In genomic region chr4:132309140-132309848, GRCm38 (mm10) we compare ENCODE assay signal across 8 mouse cellular contexts. TPM values are rescaled to one million over a fixed set of nuclear protein-coding genes. Genes with fewer than 3 reads are reported as not detected.
DNase-seq lines count a peak whose midpoint lies in the region; ATAC-seq and TF ChIP-seq lines count a peak whose summit lies in the region.

No protein-coding gene starts in this region.

- H3K36me3 ChIP-seq in erythroblast, embryonic 14.5 days (ENCODE audit: control insufficient read depth) = peaks cover 44% of the 10 kb centered on the region
- H3K36me3 ChIP-seq in intestine, embryonic 15.5 days = peaks cover 21% of the 10 kb centered on the region
- H3K36me3 ChIP-seq in midbrain, embryonic 13.5 days = peaks cover 47% of the 10 kb centered on the region

- no peak for DNase-seq in layer of hippocampus, adult 2 months (ENCODE audit: low spot score in 2 of 2)
- DNase-seq in layer of hippocampus, adult 9-10 months (ENCODE audit: low spot score) = no peak
- DNase-seq in MN1 (ENCODE audit: low spot score) = peak; percentile 43
- no peak for DNase-seq in embryo, embryonic 9.5 days (ENCODE audit: extremely low spot score)

- no peak for TF ChIP-seq CTCF in layer of hippocampus, adult 2 months (conservative IDR thresholded peaks at IDR 0.05)

- H3K27ac ChIP-seq in layer of hippocampus, adult 2 months = peak overlapping the region; percentile 97
- H3K27ac ChIP-seq in intestine, embryonic 15.5 days = peak overlapping the region; percentile 88
- peak overlapping the region; percentile 90 for H3K27ac ChIP-seq in midbrain, embryonic 13.5 days

- no peaks in the 10 kb centered on the region for H3K9me3 ChIP-seq in erythroblast, embryonic 14.5 days (ENCODE audit: control insufficient read depth, low read length)
- no peaks in the 10 kb centered on the region for H3K9me3 ChIP-seq in intestine, embryonic 15.5 days
- no peaks in the 10 kb centered on the region for H3K9me3 ChIP-seq in midbrain, embryonic 13.5 days

- peaks cover 40% of the 10 kb centered on the region for H3K4me1 ChIP-seq in erythroblast, embryonic 14.5 days (ENCODE audit: control insufficient read depth)
- peaks cover 7% of the 10 kb centered on the region; the same call in 1 of the 2 replicates for H3K4me1 ChIP-seq in intestine, embryonic 15.5 days (replicated peaks)
- peaks cover 15% of the 10 kb centered on the region for H3K4me1 ChIP-seq in midbrain, embryonic 13.5 days (replicated peaks)

- H3K4me2 ChIP-seq in intestine, embryonic 15.5 days (replicated peaks) = peak overlapping the region; percentile 79
- peak overlapping the region; percentile 80 for H3K4me2 ChIP-seq in midbrain, embryonic 13.5 days (replicated peaks)

- no peaks in the 10 kb centered on the region for H3K27me3 ChIP-seq in erythroblast, embryonic 14.5 days (ENCODE audit: control insufficient read depth)
- H3K27me3 ChIP-seq in intestine, embryonic 15.5 days (replicated peaks) = no peaks in the 10 kb centered on the region
- H3K27me3 ChIP-seq in midbrain, embryonic 13.5 days = no peaks in the 10 kb centered on the region

- under 1% methylated on average over 15 of the region's 15 CpGs for WGBS in intestine, embryonic 15.5 days
- under 1% methylated on average over 15 of the region's 15 CpGs for WGBS in midbrain, embryonic 13.5 days

- H3K4me3 ChIP-seq in layer of hippocampus, adult 2 months = peak overlapping the region; percentile 88
- peak overlapping the region; percentile 72 for H3K4me3 ChIP-seq in erythroblast, embryonic 14.5 days (replicated peaks)
- peak overlapping the region; percentile 73 for H3K4me3 ChIP-seq in intestine, embryonic 15.5 days (replicated peaks)
- peak overlapping the region; percentile 65 for H3K4me3 ChIP-seq in midbrain, embryonic 13.5 days (replicated peaks)

- H3K9ac ChIP-seq in intestine, embryonic 15.5 days = peak overlapping the region; percentile 82
- peak overlapping the region; percentile 91 for H3K9ac ChIP-seq in midbrain, embryonic 13.5 days (replicated peaks)

- ATAC-seq in intestine, embryonic 15.5 days = no peak
- ATAC-seq in midbrain, embryonic 13.5 days = no peak
- no peak for ATAC-seq in granulocyte monocyte progenitor cell, adult 5-6 weeks (replicated peaks; ENCODE audit: poor library complexity, severe bottlenecking)

RNA-seq across cellular contexts. Expression of gene Rab42, which starts 6.1 kb away (rescaled TPM):
- 1 to 10 TPM; 1.2 to 2.1 TPM for total RNA-seq in layer of hippocampus, adult 2 months (2021)
- polyA plus RNA-seq in erythroblast, embryonic 14.5 days (2012) = 0.05 TPM in 1 of 2 replicates, not detected in the other
- 3.6 and 3.9 TPM in 2 replicates for polyA plus RNA-seq in intestine, embryonic 15.5 days (2015; fragmentation: Nextera tagmentation; extraction: Ambion mirVana)
- polyA plus RNA-seq in midbrain, embryonic 13.5 days (2015; fragmentation: Nextera tagmentation; extraction: Ambion mirVana) = 0.58 and 0.92 TPM in 2 replicates
- total RNA-seq in granulocyte monocyte progenitor cell, adult 5-6 weeks (2014; fragmentation: Nextera tagmentation) = 3.2 TPM in 1 of 2 replicates, not detected in the other
- not detected in 2 replicates for total RNA-seq in granulocyte monocyte progenitor cell, adult 5-6 weeks (2017)

RNA-seq across cellular contexts. Expression of gene Trnau1ap, which starts 20.0 kb away (rescaled TPM):
- 10 to 100 TPM; 20.7 to 26.0 TPM for total RNA-seq in layer of hippocampus, adult 2 months (2021)
- 1.7 and 2.4 TPM in 2 replicates for polyA plus RNA-seq in erythroblast, embryonic 14.5 days (2012)
- polyA plus RNA-seq in intestine, embryonic 15.5 days (2015; fragmentation: Nextera tagmentation; extraction: Ambion mirVana) = 74.5 and 82.9 TPM in 2 replicates
- 78.6 and 83.6 TPM in 2 replicates for polyA plus RNA-seq in midbrain, embryonic 13.5 days (2015; fragmentation: Nextera tagmentation; extraction: Ambion mirVana)
- 29.7 and 36.3 TPM in 2 replicates for total RNA-seq in granulocyte monocyte progenitor cell, adult 5-6 weeks (2014; fragmentation: Nextera tagmentation)
- 37.8 and 54.9 TPM in 2 replicates for total RNA-seq in granulocyte monocyte progenitor cell, adult 5-6 weeks (2017)

RNA-seq across cellular contexts. Expression of gene Taf12, which starts 35.1 kb away (rescaled TPM):
- total RNA-seq in layer of hippocampus, adult 2 months (2021) = 10 to 100 TPM; 24.6 to 26.2 TPM
- polyA plus RNA-seq in erythroblast, embryonic 14.5 days (2012) = 4.6 and 6.2 TPM in 2 replicates
- 37.7 and 39.8 TPM in 2 replicates for polyA plus RNA-seq in intestine, embryonic 15.5 days (2015; fragmentation: Nextera tagmentation; extraction: Ambion mirVana)
- 53.6 and 54.1 TPM in 2 replicates for polyA plus RNA-seq in midbrain, embryonic 13.5 days (2015; fragmentation: Nextera tagmentation; extraction: Ambion mirVana)
- total RNA-seq in granulocyte monocyte progenitor cell, adult 5-6 weeks (2014; fragmentation: Nextera tagmentation) = 23.1 and 25.5 TPM in 2 replicates
- 47.0 and 48.7 TPM in 2 replicates for total RNA-seq in granulocyte monocyte progenitor cell, adult 5-6 weeks (2017)

RNA-seq across cellular contexts. Expression of gene Rcc1, which starts 44.1 kb away (rescaled TPM):
- total RNA-seq in layer of hippocampus, adult 2 months (2021) = 10 to 100 TPM; 12.8 to 13.6 TPM
- 4.3 and 4.4 TPM in 2 replicates for polyA plus RNA-seq in erythroblast, embryonic 14.5 days (2012)
- polyA plus RNA-seq in intestine, embryonic 15.5 days (2015; fragmentation: Nextera tagmentation; extraction: Ambion mirVana) = 90.5 and 90.9 TPM in 2 replicates
- polyA plus RNA-seq in midbrain, embryonic 13.5 days (2015; fragmentation: Nextera tagmentation; extraction: Ambion mirVana) = 54.1 and 54.6 TPM in 2 replicates
- 58.8 and 68.9 TPM in 2 replicates for total RNA-seq in granulocyte monocyte progenitor cell, adult 5-6 weeks (2014; fragmentation: Nextera tagmentation)
- 46.8 and 53.3 TPM in 2 replicates for total RNA-seq in granulocyte monocyte progenitor cell, adult 5-6 weeks (2017)

RNA-seq across cellular contexts. Expression of gene Gmeb1, which starts 47.9 kb away (rescaled TPM):
- total RNA-seq in layer of hippocampus, adult 2 months (2021) = 10 to 100 TPM; 25.2 to 28.3 TPM
- 1.8 and 2.8 TPM in 2 replicates for polyA plus RNA-seq in erythroblast, embryonic 14.5 days (2012)
- 27.8 and 31.3 TPM in 2 replicates for polyA plus RNA-seq in intestine, embryonic 15.5 days (2015; fragmentation: Nextera tagmentation; extraction: Ambion mirVana)
- polyA plus RNA-seq in midbrain, embryonic 13.5 days (2015; fragmentation: Nextera tagmentation; extraction: Ambion mirVana) = 49.4 and 50.3 TPM in 2 replicates
- 16.8 and 20.9 TPM in 2 replicates for total RNA-seq in granulocyte monocyte progenitor cell, adult 5-6 weeks (2014; fragmentation: Nextera tagmentation)
- total RNA-seq in granulocyte monocyte progenitor cell, adult 5-6 weeks (2017) = 15.3 and 18.0 TPM in 2 replicates

Comparison
In these comparisons a context has a peak if more than half of its experiments do, and no peak if none do; other contexts are left out.
1. RNA of gene Trnau1ap, which starts 20.0 kb away (polyA plus RNA-seq): 78.6 to 83.6 TPM in midbrain, embryonic 13.5 days and 74.5 to 82.9 TPM in intestine, embryonic 15.5 days; 1.7 to 2.4 TPM in erythroblast, embryonic 14.5 days; every median in the first group is over 10 times any median in the second.
2. Peak in every context shown above with its lines, with median percentiles within 50 percentile points of each other: H3K27ac ChIP-seq and H3K4me3 ChIP-seq.